ENCODE assay signal across 11 mouse cellular contexts in genomic region chrX:81472500-81472899, GRCm38 (mm10). TPM values are rescaled to one million over a fixed set of nuclear protein-coding genes. Genes with fewer than 3 reads are reported as not detected.
A peak's percentile ranks its signal among the peaks of the same experiment; 100 is the strongest.
DNase-seq lines count a peak whose midpoint lies in the region; ATAC-seq and TF ChIP-seq lines count a peak whose summit lies in the region.
"Had no signal": no experiment of that assay in that cellular context is flagged by ENCODE, and none has a peak within 500 bp of the region (broad histone marks: within the 10 kb centered on the region; RNA-seq: fewer than 3 reads in every experiment).

No protein-coding gene starts in this region.

- H3K4me3 ChIP-seq in heart, postnatal 0 days (ENCODE audit: low read depth, low read length) = no peak overlapping the region
- no peak overlapping the region for H3K4me3 ChIP-seq in lung, embryonic 14.5 days (ENCODE audit: low read depth, low read length)
- H3K4me3 ChIP-seq in lung, adult 2 months (replicated peaks; ENCODE audit: extremely low read depth, low read depth, low read length) = no peak overlapping the region
- H3K4me3 ChIP-seq: hindbrain, embryonic 12.5 days; limb, embryonic 12.5 days had no signal

- H3K9ac ChIP-seq in heart, postnatal 0 days (replicated peaks; ENCODE audit: low read depth, low read length) = no peak overlapping the region
- no peak overlapping the region for H3K9ac ChIP-seq in lung, embryonic 14.5 days
- H3K9ac ChIP-seq: hindbrain, embryonic 12.5 days; limb, embryonic 12.5 days had no signal

- no peaks in the 10 kb centered on the region for H3K36me3 ChIP-seq in heart, postnatal 0 days (replicated peaks; ENCODE audit: control insufficient read depth, insufficient read depth, low read length)
- H3K36me3 ChIP-seq in lung, embryonic 14.5 days (ENCODE audit: insufficient read depth) = no peaks in the 10 kb centered on the region
- H3K36me3 ChIP-seq: hindbrain, embryonic 12.5 days; limb, embryonic 12.5 days had no signal

- H3K9me3 ChIP-seq in heart, postnatal 0 days (replicated peaks; ENCODE audit: control insufficient read depth, low read length) = no peaks in the 10 kb centered on the region
- no peaks in the 10 kb centered on the region for H3K9me3 ChIP-seq in lung, embryonic 14.5 days (ENCODE audit: low read depth, low read length)
- H3K9me3 ChIP-seq: hindbrain, embryonic 12.5 days; limb, embryonic 12.5 days had no signal

- H3K27me3 ChIP-seq in heart, postnatal 0 days (ENCODE audit: control insufficient read depth, insufficient read depth, low read length) = no peaks in the 10 kb centered on the region
- no peaks in the 10 kb centered on the region for H3K27me3 ChIP-seq in lung, embryonic 14.5 days (ENCODE audit: insufficient read depth, low read length)
- H3K27me3 ChIP-seq: hindbrain, embryonic 12.5 days; limb, embryonic 12.5 days had no signal

- no peak for ATAC-seq in heart, postnatal 0 days (ENCODE audit: insufficient read depth, low read depth)
- no peak for ATAC-seq in lung, embryonic 14.5 days (ENCODE audit: insufficient read depth)

- H3K27ac ChIP-seq in heart, postnatal 0 days (ENCODE audit: low read depth) = no peak overlapping the region
- no peak overlapping the region for H3K27ac ChIP-seq in lung, embryonic 14.5 days (ENCODE audit: low read depth)
- H3K27ac ChIP-seq: hindbrain, embryonic 12.5 days; limb, embryonic 12.5 days had no signal

- no peak for TF ChIP-seq EP300 in heart, postnatal 0 days (IDR thresholded peaks at IDR 0.05; ENCODE audit: low read depth)

- DNase-seq in heart, postnatal 0 days (ENCODE audit: low spot score) = no peak
- no peak for DNase-seq in heart, adult 18-20 months
- peak; percentile 61 for DNase-seq in lung, embryonic 14.5 days
- no peak for DNase-seq in lung, adult 2 months
- peak; percentile 15 for DNase-seq in MEL-GATA-1-ER (ENCODE audit: extremely low read depth, low read depth)
- peak; percentile 25 for DNase-seq in mesoderm, embryonic 11.5 days (ENCODE audit: low read depth, low spot score)
- DNase-seq in urinary bladder, adult 2 months (ENCODE audit: low spot score) = no peak
- no peak for DNase-seq in adrenal gland, adult 18-20 months (ENCODE audit: low spot score in 2 of 2)
- DNase-seq: cerebellum, postnatal 36 days had no signal

- no peak overlapping the region for H3K4me2 ChIP-seq in heart, postnatal 0 days (ENCODE audit: low read depth, low read length)
- no peak overlapping the region for H3K4me2 ChIP-seq in lung, embryonic 14.5 days
- H3K4me2 ChIP-seq: hindbrain, embryonic 12.5 days; limb, embryonic 12.5 days had no signal

- peak; percentile 21 for TF ChIP-seq CTCF in heart, postnatal 0 days (IDR thresholded peaks at IDR 0.05; ENCODE audit: low read depth)
- peak; percentile 12; the same call in 1 of the 2 replicates for TF ChIP-seq CTCF in lung, embryonic 14.5 days (IDR thresholded peaks at IDR 0.05; ENCODE audit: low read depth)
- TF ChIP-seq CTCF in lung, adult 2 months (IDR thresholded peaks at IDR 0.05; ENCODE audit: insufficient read depth, low read length) = no peak

- no peaks in the 10 kb centered on the region for H3K4me1 ChIP-seq in heart, postnatal 0 days (ENCODE audit: control insufficient read depth, insufficient read depth)
- H3K4me1 ChIP-seq in lung, embryonic 14.5 days (ENCODE audit: insufficient read depth) = no peaks in the 10 kb centered on the region
- H3K4me1 ChIP-seq in lung, adult 2 months (ENCODE audit: control insufficient read depth, insufficient read depth, low read length) = no peaks in the 10 kb centered on the region
- H3K4me1 ChIP-seq: hindbrain, embryonic 12.5 days; limb, embryonic 12.5 days had no signal

- no peak for TF ChIP-seq POLR2A in lung, adult 2 months (IDR thresholded peaks at IDR 0.05; ENCODE audit: borderline replicate concordance, extremely low read depth, low read depth, low read length)

RNA-seq across cellular contexts. Expression of gene 4930595M18Rik, which starts 14.6 kb away (rescaled TPM):
- total RNA-seq in heart, postnatal 0 days (2014; rRNA removed; ENCODE audit: low replicate concordance) = not detected in 2 replicates
- not detected in 2 replicates for polyA plus RNA-seq in heart, postnatal 0 days (2015; fragmentation: Nextera tagmentation; extraction: Ambion mirVana)
- total RNA-seq in heart, adult 18-20 months (2021) = not detected
- polyA plus RNA-seq in lung, embryonic 14.5 days (2014; fragmentation: Nextera tagmentation; extraction: Ambion mirVana) = not detected in 2 replicates
- not detected in 2 replicates for polyA plus RNA-seq in lung, adult 2 months (2012; rRNA removed)
- polyA plus RNA-seq in urinary bladder, adult 2 months (2012; rRNA removed) = not detected in 2 replicates
- not detected for total RNA-seq in adrenal gland, adult 18-20 months (2021)
- polyA plus RNA-seq: hindbrain, embryonic 12.5 days; limb, embryonic 12.5 days had no signal

Comparison
In these comparisons a context has a peak if more than half of its experiments do, and no peak if none do; other contexts are left out.
1. DNase-seq: peak in lung, embryonic 14.5 days (single experiment), MEL-GATA-1-ER (single experiment) and mesoderm, embryonic 11.5 days (single experiment); none in heart, postnatal 0 days (single experiment), heart, adult 18-20 months (0 of 2), lung, adult 2 months (single experiment), urinary bladder, adult 2 months (single experiment) and adrenal gland, adult 18-20 months (0 of 2).